Mouse (Mus musculus) liver, postnatal 0 days (tissue): Measurements from ENCODE around the gene E130218I03Rik.

ENCODE experiments used
- CTCF ChIP-seq: sonication (generic); IDR thresholded peaks from 2 replicates; pipeline ENCODE4 v1.5.1; 2016; ENCODE audit warnings: antibody characterized with exemption, low read depth
- EP300 ChIP-seq: IDR thresholded peaks from 2 replicates; pipeline ENCODE4 v1.6.1; 2016; ENCODE audit warnings: antibody characterized with exemption, low read depth, mild to moderate bottlenecking

GRCm38 (mm10) chr4:134254835-134255234, 11.4 kb downstream of the E130218I03Rik start:
- TF ChIP-seq EP300, result no peak
- TF ChIP-seq CTCF, result no peak
